ENCODE assay signal across 9 mouse cellular contexts in genomic region chr3:121885265-121886178, GRCm38 (mm10).
DNase-seq lines count a peak whose midpoint lies in the region; ATAC-seq and TF ChIP-seq lines count a peak whose summit lies in the region.
"Had no signal": no experiment of that assay in that cellular context is flagged by ENCODE, and none has a peak within 500 bp of the region (broad histone marks: within the 10 kb centered on the region; RNA-seq: fewer than 3 reads in every experiment).

No protein-coding gene starts in this region.

- no peaks in the 10 kb centered on the region; the same call in 1 of the 2 replicates for H3K27me3 ChIP-seq in cerebellum, adult 2 months (ENCODE audit: control insufficient read depth, insufficient read depth, low read length)
- H3K27me3 ChIP-seq in limb, embryonic 12.5 days: peaks cover 6% of the 10 kb centered on the region
- H3K27me3 ChIP-seq in limb, embryonic 10.5 days (ENCODE audit: low read depth, poor library complexity, severe bottlenecking): 0 out of 2 replicates have a peak, but pooled peaks cover 11% of the 10 kb centered on the region
- no peaks in the 10 kb centered on the region for H3K27me3 ChIP-seq in liver, embryonic 13.5 days
- H3K27me3 ChIP-seq in neural tube, embryonic 13.5 days: 0 out of 2 replicates have a peak, but pooled peaks cover 3% of the 10 kb centered on the region

- H3K4me3 ChIP-seq in cerebellum, adult 2 months (replicated peaks; ENCODE audit: insufficient read depth, low read depth, low read length): no peak overlapping the region
- no peak overlapping the region for H3K4me3 ChIP-seq in limb, embryonic 12.5 days (replicated peaks)
- H3K4me3 ChIP-seq in limb, embryonic 10.5 days: no peak overlapping the region
- H3K4me3 ChIP-seq in liver, embryonic 13.5 days (replicated peaks): no peak overlapping the region
- H3K4me3 ChIP-seq in neural tube, embryonic 13.5 days: no peak overlapping the region

- TF ChIP-seq POLR2A in cerebellum, adult 2 months (IDR thresholded peaks at IDR 0.05; ENCODE audit: borderline replicate concordance, insufficient read depth, low read length): no peak

- DNase-seq in cerebellum, adult 2 months: no peak
- no peak for DNase-seq in cerebellum, adult 9-10 months
- no peak for DNase-seq in limb, embryonic 10.5 days (ENCODE audit: low spot score)
- no peak for DNase-seq in liver, embryonic 13.5 days
- no peak for DNase-seq in layer of hippocampus, adult 18-20 months (ENCODE audit: low spot score in 2 of 2)
- no peak for DNase-seq in left cerebral cortex, adult 18-20 months (ENCODE audit: low spot score in 2 of 2)

- H3K9me3 ChIP-seq in limb, embryonic 12.5 days: no peaks in the 10 kb centered on the region
- H3K9me3 ChIP-seq in limb, embryonic 10.5 days (replicated peaks): no peaks in the 10 kb centered on the region
- no peaks in the 10 kb centered on the region for H3K9me3 ChIP-seq in liver, embryonic 13.5 days (replicated peaks)
- no peaks in the 10 kb centered on the region for H3K9me3 ChIP-seq in neural tube, embryonic 13.5 days

- TF ChIP-seq CTCF in cerebellum, adult 2 months (IDR thresholded peaks at IDR 0.05; ENCODE audit: borderline replicate concordance, insufficient read depth, low read depth, low read length): peak; percentile 6; the same call in 1 of the 2 replicates

- H3K9ac ChIP-seq in limb, embryonic 12.5 days (replicated peaks): no peak overlapping the region
- H3K9ac ChIP-seq in liver, embryonic 13.5 days: no peak overlapping the region
- peak overlapping the region; percentile 48 for H3K9ac ChIP-seq in neural tube, embryonic 13.5 days

- peak; percentile 49; the same call in 1 of the 2 replicates for ATAC-seq in limb, embryonic 12.5 days (ENCODE audit: insufficient number of reproducible peaks, insufficient read depth, low FRiP score, low TSS enrichment, low read depth)
- ATAC-seq in liver, embryonic 13.5 days (ENCODE audit: low read depth): no peak
- ATAC-seq in neural tube, embryonic 13.5 days (ENCODE audit: low read depth): peak; percentile 24; the same call in 1 of the 2 replicates

- no peaks in the 10 kb centered on the region for H3K36me3 ChIP-seq in limb, embryonic 12.5 days
- no peaks in the 10 kb centered on the region for H3K36me3 ChIP-seq in limb, embryonic 10.5 days
- H3K36me3 ChIP-seq in liver, embryonic 13.5 days: no peaks in the 10 kb centered on the region
- H3K36me3 ChIP-seq in neural tube, embryonic 13.5 days: no peaks in the 10 kb centered on the region

- 38% methylated on average over 10 of the region's 10 CpGs for WGBS in cerebellum, adult 2 months
- WGBS in limb, embryonic 12.5 days: 17% methylated on average over 10 of the region's 10 CpGs
- WGBS in limb, embryonic 10.5 days: 18% methylated on average over 10 of the region's 10 CpGs
- 30% methylated on average over 10 of the region's 10 CpGs for WGBS in liver, embryonic 13.5 days (ENCODE audit: insufficient replicate concordance)
- WGBS in neural tube, embryonic 13.5 days: 20% methylated on average over 10 of the region's 10 CpGs

- peak overlapping the region; percentile 34 for H3K4me2 ChIP-seq in limb, embryonic 12.5 days
- H3K4me2 ChIP-seq in liver, embryonic 13.5 days: 0 out of 2 replicates have a peak overlapping the region, but pooled peaks have one; percentile 5
- peak overlapping the region; percentile 34 for H3K4me2 ChIP-seq in neural tube, embryonic 13.5 days

- no peak overlapping the region for H3K27ac ChIP-seq in cerebellum, adult 2 months (ENCODE audit: insufficient read depth, low read length)
- no peak overlapping the region for H3K27ac ChIP-seq in limb, embryonic 12.5 days
- no peak overlapping the region for H3K27ac ChIP-seq in limb, embryonic 10.5 days
- H3K27ac ChIP-seq in liver, embryonic 13.5 days: no peak overlapping the region
- H3K27ac ChIP-seq in neural tube, embryonic 13.5 days (replicated peaks): no peak overlapping the region; the same call in 1 of the 2 replicates
- H3K27ac ChIP-seq: macrophage had no signal

- H3K4me1 ChIP-seq in cerebellum, adult 2 months (ENCODE audit: control insufficient read depth, insufficient read depth, low read length): no peaks in the 10 kb centered on the region
- peaks cover 16% of the 10 kb centered on the region; the same call in 1 of the 2 replicates for H3K4me1 ChIP-seq in limb, embryonic 12.5 days (replicated peaks)
- peaks cover 19% of the 10 kb centered on the region for H3K4me1 ChIP-seq in limb, embryonic 10.5 days
- H3K4me1 ChIP-seq in liver, embryonic 13.5 days (replicated peaks): peaks cover 8% of the 10 kb centered on the region; the same call in 1 of the 2 replicates
- peaks cover 19% of the 10 kb centered on the region for H3K4me1 ChIP-seq in neural tube, embryonic 13.5 days (replicated peaks)
